Mouse (Mus musculus) intestine, embryonic 14.5 days (tissue): ENCODE measurements around the gene Slc33a1. TPM values are rescaled to one million over a fixed set of nuclear protein-coding genes. Genes with fewer than 3 reads are reported as not detected.

Experiments
- ATAC-seq: fragments of 200-750 bp; cut with Nextera tagmentation; replicated peaks from 2 replicates; pipeline ENCODE4 v1.8.0; 2017; ENCODE audit warnings: low read depth, moderate number of reproducible peaks, moderate TSS enrichment, moderate library complexity; ENCODE audit not compliant: low FRiP score, low TSS enrichment
- DNase-seq: peaks from one replicate; pipeline ENCODE4 v3.0.0-alpha.2; 2018; ENCODE audit warnings: low spot score
- H3K27ac ChIP-seq: fragments of 300-500 bp; sonication (generic); 2 replicates; pipeline ENCODE4 v1.5.1; 2014; ENCODE audit warnings: low read depth, mild to moderate bottlenecking, control low read depth
- H3K27me3 ChIP-seq: fragments of 300-500 bp; sonication (generic); replicated peaks from 2 replicates; pipeline ENCODE4 v1.6.1; 2014; ENCODE audit warnings: low read length, control low read depth; ENCODE audit not compliant: control insufficient read depth, insufficient read depth
- H3K36me3 ChIP-seq: fragments of 300-500 bp; sonication (generic); 2 replicates; pipeline ENCODE4 v1.6.1; 2014; ENCODE audit warnings: low read length, control low read depth; ENCODE audit not compliant: control insufficient read depth, insufficient read depth
- H3K4me1 ChIP-seq: fragments of 300-500 bp; sonication (generic); replicated peaks from 2 replicates; pipeline ENCODE4 v1.6.1; 2014; ENCODE audit warnings: low read length, control low read depth, mixed read lengths; ENCODE audit not compliant: control insufficient read depth, insufficient read depth
- H3K4me2 ChIP-seq: fragments of 300-500 bp; sonication (generic); 2 replicates; pipeline ENCODE4 v1.6.1; 2014; ENCODE audit warnings: low read length
- H3K4me3 ChIP-seq: fragments of 300-500 bp; sonication (generic); 2 replicates; pipeline ENCODE4 v1.5.1; 2014; ENCODE audit warnings: low read depth, low read length, control low read depth, mixed read lengths
- H3K9ac ChIP-seq: fragments of 300-500 bp; sonication (generic); 2 replicates; pipeline ENCODE4 v1.6.1; 2014; ENCODE audit warnings: mild to moderate bottlenecking, low read length
- H3K9me3 ChIP-seq: fragments of 300-500 bp; sonication (generic); 2 replicates; pipeline ENCODE4 v1.6.1; 2016; ENCODE audit warnings: low read length, control low read depth; ENCODE audit not compliant: control insufficient read depth
- WGBS: fragments of 180-500 bp; shearing (Covaris S2); extraction: QIAGEN DNeasy Blood & Tissue Kit; methylation state at CpG from one replicate; pipeline ENCODE4 v1.1.7; 2014; 5-methylcytosine and 5-hydroxymethylcytosine counted together
- polyA plus RNA-seq: library from polyadenylated mRNA; unstranded; fragments of >200 nt; fragmentation: Nextera tagmentation; extraction: Ambion mirVana; gene quantifications from 2 replicates; pipeline ENCODE4 v1.2.1, GENCODE M21; 2014

The Slc33a1 gene
- polyA plus RNA-seq, 1 experiment from 2014 or later, result 18.5 TPM

- H3K27me3 ChIP-seq, result 0 out of 2 replicates have a peak, but pooled peaks cover 8% of the 10 kb centered on the region
- WGBS, result 6% methylated on average over 25 of the region's 25 CpGs
- peak overlapping the region; percentile 77; the same call in 1 of the 2 replicates for H3K27ac ChIP-seq
- H3K9me3 ChIP-seq, result no peaks in the 10 kb centered on the region
- peak overlapping the region; percentile 69 for H3K9ac ChIP-seq
- H3K4me3 ChIP-seq, result peak overlapping the region; percentile 90
- peak overlapping the region; percentile 87 for H3K4me2 ChIP-seq
- no peaks in the 10 kb centered on the region for H3K36me3 ChIP-seq
- H3K4me1 ChIP-seq, result peaks cover 15% of the 10 kb centered on the region
- DNase-seq, result no peak
- ATAC-seq, result no peak
Observed at GRCm38 (mm10) chr3:63963421-63964099, 1.0 kb downstream of the Slc33a1 start.

- Histone ChIP-seq H3K4me2 (no peak overlapping the region), H3K4me1 (0 out of 2 replicates have a peak, but pooled peaks cover 2% of the 10 kb centered on the region), H3K4me3 (no peak overlapping the region), H3K36me3 (peaks cover 6% of the 10 kb centered on the region), H3K27ac (no peak overlapping the region), H3K27me3 (no peaks in the 10 kb centered on the region), H3K9ac (no peak overlapping the region), H3K9me3 (no peaks in the 10 kb centered on the region)
- no peak for DNase-seq
- ATAC-seq, result no peak
- 77% methylated on average over 3 of the region's 3 CpGs for WGBS
Observed at GRCm38 (mm10) chr3:63949837-63950236, 14.7 kb downstream of the Slc33a1 start.

GRCm38 (mm10) chr3:63941204-63941850, 23.2 kb downstream of the Slc33a1 start:
- 78% methylated on average over 2 of the region's 2 CpGs for WGBS
- Histone ChIP-seq H3K4me1 (no peaks in the 10 kb centered on the region), H3K4me3 (no peak overlapping the region), H3K36me3 (peaks cover 22% of the 10 kb centered on the region), H3K27me3 (no peaks in the 10 kb centered on the region), H3K4me2 (no peak overlapping the region), H3K9me3 (no peaks in the 10 kb centered on the region), H3K9ac (no peak overlapping the region), H3K27ac (no peak overlapping the region)
- DNase-seq (no peak), ATAC-seq (no peak)

GRCm38 (mm10) chr3:63938928-63939327, 25.6 kb downstream of the Slc33a1 start:
- Histone ChIP-seq H3K36me3 (peaks cover 14% of the 10 kb centered on the region), H3K9ac (no peak overlapping the region), H3K27ac (no peak overlapping the region), H3K4me2 (no peak overlapping the region), H3K4me1 (no peaks in the 10 kb centered on the region), H3K4me3 (no peak overlapping the region), H3K27me3 (no peaks in the 10 kb centered on the region), H3K9me3 (no peaks in the 10 kb centered on the region)
- ATAC-seq (no peak), DNase-seq (no peak)
- 87% methylated on average over 2 of the region's 2 CpGs for WGBS

- H3K4me2 ChIP-seq, result peak within 1 kb of the TSS; percentile 71
- no peaks in the 10 kb centered on the region for H3K27me3 ChIP-seq
- peak within 1 kb of the TSS; percentile 60 for H3K4me3 ChIP-seq
- H3K27ac ChIP-seq, result 0 out of 2 replicates have a peak within 1 kb of the TSS, but pooled peaks have one; percentile 17
- H3K36me3 ChIP-seq, result 0 out of 2 replicates have a peak, but pooled peaks cover 2% of the 10 kb centered on the region
- peak within 1 kb of the TSS; percentile 87 for H3K9ac ChIP-seq
- H3K9me3 ChIP-seq, result no peaks in the 10 kb centered on the region
- peak; percentile 98 for ATAC-seq
- WGBS, result 5% methylated on average over 48 of the region's 48 CpGs
- DNase-seq, result peak; percentile 95
- no peaks in the 10 kb centered on the region for H3K4me1 ChIP-seq
Observed at GRCm38 (mm10) chr3:63928878-63929859, 35.4 kb downstream of the Slc33a1 start, which contains the start of gene E130311K13Rik. Gene E130311K13Rik, minus strand, starts transcription at chr3:63929472.

GRCm38 (mm10) chr3:63919634-63920033, 44.9 kb downstream of the Slc33a1 start:
- no peak overlapping the region for H3K4me3 ChIP-seq
- H3K27ac ChIP-seq, result no peak overlapping the region
- peaks cover 22% of the 10 kb centered on the region for H3K36me3 ChIP-seq
- no peaks in the 10 kb centered on the region for H3K27me3 ChIP-seq
- no peaks in the 10 kb centered on the region for H3K9me3 ChIP-seq
- no peaks in the 10 kb centered on the region for H3K4me1 ChIP-seq
- WGBS, result 76% methylated on average over 3 of the region's 3 CpGs
- DNase-seq (no peak), ATAC-seq (no peak)
- H3K4me2 ChIP-seq, result no peak overlapping the region
- no peak overlapping the region for H3K9ac ChIP-seq

- H3K4me2 ChIP-seq, result no peak overlapping the region
- ATAC-seq (no peak), DNase-seq (no peak)
- no peak overlapping the region for H3K4me3 ChIP-seq
- H3K9me3 ChIP-seq, result no peaks in the 10 kb centered on the region
- H3K4me1 ChIP-seq, result no peaks in the 10 kb centered on the region
- no peaks in the 10 kb centered on the region for H3K27me3 ChIP-seq
- no peak overlapping the region for H3K27ac ChIP-seq
- no peaks in the 10 kb centered on the region for H3K36me3 ChIP-seq
- WGBS, result 47% methylated on average over 4 of the region's 4 CpGs
- H3K9ac ChIP-seq, result no peak overlapping the region
Observed at GRCm38 (mm10) chr3:63910301-63910700, 54.3 kb downstream of the Slc33a1 start.

GRCm38 (mm10) chr3:63905241-63905640, 59.3 kb downstream of the Slc33a1 start:
- H3K36me3 ChIP-seq, result no peaks in the 10 kb centered on the region
- ATAC-seq (no peak), DNase-seq (no peak)
- H3K4me1 ChIP-seq, result 0 out of 2 replicates have a peak, but pooled peaks cover 3% of the 10 kb centered on the region
- no peaks in the 10 kb centered on the region for H3K9me3 ChIP-seq
- peak overlapping the region; percentile 27 for H3K4me3 ChIP-seq
- WGBS, result 2% methylated on average over 18 of the region's 18 CpGs
- H3K4me2 ChIP-seq, result peak overlapping the region; percentile 61
- H3K27me3 ChIP-seq, result no peaks in the 10 kb centered on the region
- H3K27ac ChIP-seq, result no peak overlapping the region
- H3K9ac ChIP-seq, result 0 out of 2 replicates have a peak overlapping the region, but pooled peaks have one; percentile 1
